Mouse (Mus musculus) embryonic fibroblast, embryonic 13.5 days (primary cell): ENCODE measurements around the gene Slc26a8.

Source experiments
- CTCF ChIP-seq: IDR thresholded peaks from 2 replicates; pipeline ENCODE4 v1.5.1; 2011; ENCODE audit warnings: mild to moderate bottlenecking, control low read depth, low read length, moderate library complexity, borderline replicate concordance; ENCODE audit not compliant: insufficient read depth
- POLR2A ChIP-seq: IDR thresholded peaks from 2 replicates; pipeline ENCODE4 v1.6.1; 2011; ENCODE audit warnings: low read depth, mild to moderate bottlenecking, control low read depth, low read length, moderate library complexity

DNA sequence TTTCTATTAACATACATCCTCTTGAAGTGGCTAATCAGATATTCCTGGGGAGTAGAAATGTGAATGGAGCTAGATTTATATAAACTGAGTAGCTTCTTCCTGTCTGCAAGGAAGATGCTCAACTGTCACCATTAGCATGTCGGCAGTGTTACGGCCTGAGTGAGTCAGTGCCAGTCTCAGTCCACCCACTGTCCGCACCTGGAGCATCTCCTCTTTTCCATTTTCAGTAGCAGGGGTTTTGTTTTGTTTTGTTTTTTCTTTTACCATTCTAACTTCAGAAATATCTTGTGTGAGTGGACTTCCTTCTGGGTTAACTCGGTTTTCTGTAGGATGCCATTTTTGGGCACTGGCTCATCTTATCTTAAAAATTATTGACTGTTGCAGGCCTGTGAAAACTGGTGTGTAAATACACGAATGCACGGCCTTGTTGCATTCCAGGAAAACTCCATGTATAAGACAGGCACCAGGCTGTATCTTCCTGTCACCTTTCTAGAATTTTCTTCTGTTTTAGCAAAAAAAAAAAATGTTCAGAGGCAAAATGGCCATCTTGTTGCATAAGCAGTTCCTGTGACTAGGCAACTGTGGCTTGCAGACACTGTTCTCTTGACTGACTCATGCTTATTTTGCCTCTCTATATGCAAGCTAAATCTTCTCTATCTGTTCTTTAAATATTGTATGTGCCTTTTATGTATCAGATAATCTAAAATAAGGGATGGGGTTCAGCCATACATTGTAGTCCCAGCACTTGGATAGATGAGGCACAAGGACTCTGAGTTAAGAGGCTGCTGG is 45.5 kb upstream of the Slc26a8 start:
- no peak for TF ChIP-seq CTCF
- TF ChIP-seq POLR2A, result no peak
